Mouse (Mus musculus): Measurements from ENCODE around the gene BB287469. TPM values are rescaled to one million over a fixed set of nuclear protein-coding genes. Genes with fewer than 3 reads are reported as not detected.
"Not testable (repeated sequence)": the region's sequence is repeated elsewhere in the genome, so short reads cannot be mapped to it uniquely, and the experiment has no call there.

The BB287469 gene
- total and polyA plus RNA-seq, 2 experiments from 2014 or later = not detected

- peak; percentile 18; the same call in 1 of the 2 replicates for ATAC-seq (ENCODE audit: insufficient read depth, low read depth)
Observed at GRCm38 (mm10) chr12:87863638-87864037, 47.3 kb downstream of the BB287469 start.

DNA sequence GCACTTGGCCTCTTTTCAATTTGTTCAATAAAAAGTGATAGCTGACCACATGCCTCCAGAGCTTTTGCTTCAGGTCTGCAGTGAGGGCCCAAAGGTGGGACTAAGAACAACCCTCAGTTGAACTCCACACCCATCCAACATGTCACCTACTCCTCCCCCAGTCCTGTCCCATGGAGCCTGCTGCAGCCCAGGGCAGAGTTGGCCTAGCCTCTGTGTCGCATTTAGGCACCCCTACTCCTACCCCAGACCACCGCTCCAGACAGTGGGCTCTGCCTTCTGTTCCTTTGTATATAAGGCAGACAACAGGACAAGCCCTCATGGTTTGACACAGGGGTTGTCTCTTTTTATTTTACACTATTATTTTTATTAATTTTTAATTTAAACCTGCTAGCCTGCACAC, 47.7 kb downstream of the BB287469 start:
- not testable (repeated sequence) for H3K36me3 ChIP-seq (replicated peaks; ENCODE audit: control insufficient read depth, insufficient read depth, low read length); ATAC-seq (ENCODE audit: insufficient read depth, low read depth); H3K4me2 ChIP-seq (ENCODE audit: low read depth, low read length); H3K4me1 ChIP-seq (ENCODE audit: control insufficient read depth, insufficient read depth); H3K4me3 ChIP-seq (ENCODE audit: low read depth, low read length); DNase-seq (ENCODE audit: low spot score); H3K9ac ChIP-seq (replicated peaks; ENCODE audit: low read depth, low read length); H3K9me3 ChIP-seq (replicated peaks; ENCODE audit: control insufficient read depth, low read length); H3K27me3 ChIP-seq (ENCODE audit: control insufficient read depth, insufficient read depth, low read length); H3K27ac ChIP-seq (ENCODE audit: low read depth)
- 70% methylated on average over 2 of the region's 2 CpGs for WGBS

More at GRCm38 (mm10) chr12:87863638-87864037, 47.3 kb downstream of the BB287469 start:
- not testable (repeated sequence) for DNase-seq (ENCODE audit: low spot score); H3K4me1 ChIP-seq (ENCODE audit: control insufficient read depth, insufficient read depth); H3K36me3 ChIP-seq (replicated peaks; ENCODE audit: control insufficient read depth, insufficient read depth, low read length); H3K4me3 ChIP-seq (ENCODE audit: low read depth, low read length); H3K27ac ChIP-seq (ENCODE audit: low read depth); H3K9me3 ChIP-seq (replicated peaks; ENCODE audit: control insufficient read depth, low read length); H3K9ac ChIP-seq (replicated peaks; ENCODE audit: low read depth, low read length); H3K4me2 ChIP-seq (ENCODE audit: low read depth, low read length); H3K27me3 ChIP-seq (ENCODE audit: control insufficient read depth, insufficient read depth, low read length)
- 86% methylated on average over 8 of the region's 11 CpGs for WGBS

Other genes starting within 250 kb of the BB287469 start
- not detected in 2 replicates for gene Oog1, start 213.9 kb upstream of the BB287469 start, total RNA-seq (2014; rRNA removed; ENCODE audit: low replicate concordance)
- not detected in 2 replicates for gene Oog1, start 213.9 kb upstream of the BB287469 start, polyA plus RNA-seq (2015; fragmentation: Nextera tagmentation; extraction: Ambion mirVana)
- not detected in 2 replicates for gene Gm4027, start 197.7 kb upstream of the BB287469 start, total RNA-seq (2014; rRNA removed; ENCODE audit: low replicate concordance)
- not detected in 2 replicates for gene Gm4027, start 197.7 kb upstream of the BB287469 start, polyA plus RNA-seq (2015; fragmentation: Nextera tagmentation; extraction: Ambion mirVana)
- not detected in 2 replicates for gene Gm16381, start 172.0 kb upstream of the BB287469 start, total RNA-seq (2014; rRNA removed; ENCODE audit: low replicate concordance)
- not detected in 2 replicates for gene Gm16381, start 172.0 kb upstream of the BB287469 start, polyA plus RNA-seq (2015; fragmentation: Nextera tagmentation; extraction: Ambion mirVana)
- not detected in 2 replicates for gene Gm21319, start 40.8 kb upstream of the BB287469 start, total RNA-seq (2014; rRNA removed; ENCODE audit: low replicate concordance)
- gene Gm21319, start 40.8 kb upstream of the BB287469 start, polyA plus RNA-seq (2015; fragmentation: Nextera tagmentation; extraction: Ambion mirVana) = not detected in 2 replicates
- not detected in 2 replicates for gene Gm21936, start 21.1 kb upstream of the BB287469 start, total RNA-seq (2014; rRNA removed; ENCODE audit: low replicate concordance)
- not detected in 2 replicates for gene Gm21936, start 21.1 kb upstream of the BB287469 start, polyA plus RNA-seq (2015; fragmentation: Nextera tagmentation; extraction: Ambion mirVana)
- not detected in 2 replicates for gene Gm2001, start 25.8 kb downstream of the BB287469 start, total RNA-seq (2014; rRNA removed; ENCODE audit: low replicate concordance)
- not detected in 2 replicates for gene Gm2001, start 25.8 kb downstream of the BB287469 start, polyA plus RNA-seq (2015; fragmentation: Nextera tagmentation; extraction: Ambion mirVana)
- gene Gm2016, start 57.5 kb downstream of the BB287469 start, total RNA-seq (2014; rRNA removed; ENCODE audit: low replicate concordance) = not detected in 2 replicates
- gene Gm2016, start 57.5 kb downstream of the BB287469 start, polyA plus RNA-seq (2015; fragmentation: Nextera tagmentation; extraction: Ambion mirVana) = not detected in 2 replicates
- gene Gm2022, start 78.8 kb downstream of the BB287469 start, total RNA-seq (2014; rRNA removed; ENCODE audit: low replicate concordance) = not detected in 2 replicates
- not detected in 2 replicates for gene Gm2022, start 78.8 kb downstream of the BB287469 start, polyA plus RNA-seq (2015; fragmentation: Nextera tagmentation; extraction: Ambion mirVana)
- gene Gm2035, start 103.3 kb downstream of the BB287469 start, total RNA-seq (2014; rRNA removed; ENCODE audit: low replicate concordance) = not detected in 2 replicates
- gene Gm2035, start 103.3 kb downstream of the BB287469 start, polyA plus RNA-seq (2015; fragmentation: Nextera tagmentation; extraction: Ambion mirVana) = not detected in 2 replicates
- not detected in 2 replicates for gene Gm2042, start 137.5 kb downstream of the BB287469 start, total RNA-seq (2014; rRNA removed; ENCODE audit: low replicate concordance)
- not detected in 2 replicates for gene Gm2042, start 137.5 kb downstream of the BB287469 start, polyA plus RNA-seq (2015; fragmentation: Nextera tagmentation; extraction: Ambion mirVana)
- gene Gm2075, start 195.3 kb downstream of the BB287469 start, total RNA-seq (2014; rRNA removed; ENCODE audit: low replicate concordance) = not detected in 2 replicates
- gene Gm2075, start 195.3 kb downstream of the BB287469 start, polyA plus RNA-seq (2015; fragmentation: Nextera tagmentation; extraction: Ambion mirVana) = not detected in 2 replicates
- not detected in 2 replicates for gene Gm6803, start 202.2 kb downstream of the BB287469 start, total RNA-seq (2014; rRNA removed; ENCODE audit: low replicate concordance)
- not detected in 2 replicates for gene Gm6803, start 202.2 kb downstream of the BB287469 start, polyA plus RNA-seq (2015; fragmentation: Nextera tagmentation; extraction: Ambion mirVana)
- not detected in 2 replicates for gene Gm2056, start 210.4 kb downstream of the BB287469 start, total RNA-seq (2014; rRNA removed; ENCODE audit: low replicate concordance)
- gene Gm2056, start 210.4 kb downstream of the BB287469 start, polyA plus RNA-seq (2015; fragmentation: Nextera tagmentation; extraction: Ambion mirVana) = not detected in 2 replicates

All from heart, postnatal 0 days (tissue).